In genomic region chr12:31183632-31184031, GRCm38 (mm10) we compare ENCODE assay signal across 17 mouse cellular contexts. TPM values are rescaled to one million over a fixed set of nuclear protein-coding genes. Genes with fewer than 3 reads are reported as not detected.
DNase-seq lines count a peak whose midpoint lies in the region; ATAC-seq and TF ChIP-seq lines count a peak whose summit lies in the region.
"Had no signal": no experiment of that assay in that cellular context is flagged by ENCODE, and none has a peak within 500 bp of the region (broad histone marks: within the 10 kb centered on the region; RNA-seq: fewer than 3 reads in every experiment).

No protein-coding gene starts in this region.

- H3K4me2 ChIP-seq in embryonic facial prominence, embryonic 13.5 days, result no peak overlapping the region
- no peak overlapping the region for H3K4me2 ChIP-seq in embryonic facial prominence, embryonic 14.5 days (ENCODE audit: low read depth, low read length)
- H3K4me2 ChIP-seq in heart, postnatal 0 days (ENCODE audit: low read depth, low read length), result no peak overlapping the region
- no peak overlapping the region for H3K4me2 ChIP-seq in lung, postnatal 0 days (replicated peaks; ENCODE audit: low read depth, low read length)
- H3K4me2 ChIP-seq: neural tube, embryonic 15.5 days had no signal

- peak overlapping the region; percentile 80; the same call in 1 of the 2 replicates for H3K27ac ChIP-seq in embryonic facial prominence, embryonic 13.5 days
- no peak overlapping the region for H3K27ac ChIP-seq in embryonic facial prominence, embryonic 10.5 days (replicated peaks)
- peak overlapping the region; percentile 84 for H3K27ac ChIP-seq in embryonic facial prominence, embryonic 14.5 days (replicated peaks; ENCODE audit: low read depth, low read length)
- H3K27ac ChIP-seq in heart, postnatal 0 days (ENCODE audit: low read depth), result peak overlapping the region; percentile 70
- peak overlapping the region; percentile 78; the same call in 1 of the 2 replicates for H3K27ac ChIP-seq in lung, postnatal 0 days (ENCODE audit: low read length)
- H3K27ac ChIP-seq in gastrocnemius, adult 2 months, result no peak overlapping the region
- H3K27ac ChIP-seq: liver, embryonic 14.5 days; neural tube, embryonic 15.5 days had no signal

- 62% methylated on average over 4 of the region's 4 CpGs for WGBS in embryonic facial prominence, embryonic 13.5 days
- 84% methylated on average over 4 of the region's 4 CpGs for WGBS in embryonic facial prominence, embryonic 10.5 days
- WGBS in embryonic facial prominence, embryonic 14.5 days, result 64% methylated on average over 4 of the region's 4 CpGs
- WGBS in heart, postnatal 0 days, result 24% methylated on average over 4 of the region's 4 CpGs
- 26% methylated on average over 4 of the region's 4 CpGs for WGBS in lung, postnatal 0 days

- H3K4me1 ChIP-seq in embryonic facial prominence, embryonic 13.5 days, result peaks cover 42% of the 10 kb centered on the region
- H3K4me1 ChIP-seq in embryonic facial prominence, embryonic 10.5 days, result peaks cover 38% of the 10 kb centered on the region
- H3K4me1 ChIP-seq in embryonic facial prominence, embryonic 14.5 days (ENCODE audit: control insufficient read depth, insufficient read depth, low read length), result peaks cover 27% of the 10 kb centered on the region
- peaks cover 15% of the 10 kb centered on the region for H3K4me1 ChIP-seq in heart, postnatal 0 days (ENCODE audit: control insufficient read depth, insufficient read depth)
- peaks cover 31% of the 10 kb centered on the region for H3K4me1 ChIP-seq in lung, postnatal 0 days (ENCODE audit: insufficient read depth, low read depth, low read length)
- H3K4me1 ChIP-seq: neural tube, embryonic 15.5 days had no signal

- DNase-seq in embryonic facial prominence, embryonic 10.5 days (ENCODE audit: low spot score), result no peak
- DNase-seq in embryonic facial prominence, embryonic 14.5 days (ENCODE audit: low spot score), result no peak
- DNase-seq in heart, postnatal 0 days (ENCODE audit: low spot score), result peak; percentile 88
- DNase-seq in lung, postnatal 0 days (ENCODE audit: low spot score), result peak; percentile 90
- no peak for DNase-seq in right cerebral cortex, postnatal 36 days (ENCODE audit: low spot score in 2 of 2)
- DNase-seq in gastrocnemius, adult 2 months, result no peak
- no peak for DNase-seq in thymus, postnatal 25 days

- intact Hi-C loops in gastrocnemius, adult 2 months (cut with DNase I), result no loop called here

- no peak for TF ChIP-seq CTCF in heart, postnatal 0 days (IDR thresholded peaks at IDR 0.05; ENCODE audit: low read depth)
- no peak for TF ChIP-seq CTCF in lung, postnatal 0 days (IDR thresholded peaks at IDR 0.05)
- no peak for TF ChIP-seq CTCF in gastrocnemius, adult 2 months (IDR thresholded peaks at IDR 0.05)

- TF ChIP-seq EP300 in heart, postnatal 0 days (IDR thresholded peaks at IDR 0.05; ENCODE audit: low read depth), result peak; percentile 62; the same call in 1 of the 2 replicates
- TF ChIP-seq EP300 in lung, postnatal 0 days (IDR thresholded peaks at IDR 0.05), result peak; percentile 61; the same call in 1 of the 2 replicates

- H3K9me3 ChIP-seq in embryonic facial prominence, embryonic 13.5 days, result no peaks in the 10 kb centered on the region
- H3K9me3 ChIP-seq in embryonic facial prominence, embryonic 10.5 days, result no peaks in the 10 kb centered on the region
- H3K9me3 ChIP-seq in embryonic facial prominence, embryonic 14.5 days (ENCODE audit: control insufficient read depth, low read length), result no peaks in the 10 kb centered on the region
- H3K9me3 ChIP-seq in heart, postnatal 0 days (replicated peaks; ENCODE audit: control insufficient read depth, low read length), result no peaks in the 10 kb centered on the region
- no peaks in the 10 kb centered on the region for H3K9me3 ChIP-seq in lung, postnatal 0 days (ENCODE audit: low read length)
- H3K9me3 ChIP-seq: neural tube, embryonic 15.5 days had no signal

- ATAC-seq in embryonic facial prominence, embryonic 13.5 days (ENCODE audit: insufficient number of reproducible peaks, insufficient read depth, low FRiP score, low TSS enrichment, low read depth), result no peak
- no peak for ATAC-seq in embryonic facial prominence, embryonic 14.5 days (ENCODE audit: low read depth)
- ATAC-seq in heart, postnatal 0 days (ENCODE audit: insufficient read depth, low read depth), result peak; percentile 94
- ATAC-seq in lung, postnatal 0 days, result peak; percentile 86
- ATAC-seq: forebrain, embryonic 14.5 days had no signal

- H3K27me3 ChIP-seq in embryonic facial prominence, embryonic 13.5 days, result no peaks in the 10 kb centered on the region
- no peaks in the 10 kb centered on the region for H3K27me3 ChIP-seq in embryonic facial prominence, embryonic 10.5 days (replicated peaks; ENCODE audit: low read depth, poor library complexity, severe bottlenecking)
- H3K27me3 ChIP-seq in embryonic facial prominence, embryonic 14.5 days (replicated peaks; ENCODE audit: control insufficient read depth, insufficient read depth, low read length), result no peaks in the 10 kb centered on the region
- no peaks in the 10 kb centered on the region for H3K27me3 ChIP-seq in heart, postnatal 0 days (ENCODE audit: control insufficient read depth, insufficient read depth, low read length)
- no peaks in the 10 kb centered on the region for H3K27me3 ChIP-seq in lung, postnatal 0 days (replicated peaks; ENCODE audit: insufficient read depth, low read length)
- H3K27me3 ChIP-seq: neural tube, embryonic 15.5 days had no signal

- no peaks in the 10 kb centered on the region for H3K36me3 ChIP-seq in embryonic facial prominence, embryonic 13.5 days
- H3K36me3 ChIP-seq in embryonic facial prominence, embryonic 10.5 days (replicated peaks), result no peaks in the 10 kb centered on the region
- no peaks in the 10 kb centered on the region for H3K36me3 ChIP-seq in embryonic facial prominence, embryonic 14.5 days (ENCODE audit: control insufficient read depth, insufficient read depth, low read length)
- H3K36me3 ChIP-seq in heart, postnatal 0 days (replicated peaks; ENCODE audit: control insufficient read depth, insufficient read depth, low read length), result no peaks in the 10 kb centered on the region
- no peaks in the 10 kb centered on the region for H3K36me3 ChIP-seq in lung, postnatal 0 days (ENCODE audit: insufficient read depth, low read length)
- H3K36me3 ChIP-seq: neural tube, embryonic 15.5 days had no signal

- H3K9ac ChIP-seq in embryonic facial prominence, embryonic 13.5 days, result no peak overlapping the region
- no peak overlapping the region for H3K9ac ChIP-seq in embryonic facial prominence, embryonic 14.5 days (ENCODE audit: low read depth, low read length)
- no peak overlapping the region for H3K9ac ChIP-seq in heart, postnatal 0 days (replicated peaks; ENCODE audit: low read depth, low read length)
- no peak overlapping the region for H3K9ac ChIP-seq in lung, postnatal 0 days (replicated peaks; ENCODE audit: low read depth)
- H3K9ac ChIP-seq: liver, embryonic 14.5 days; neural tube, embryonic 15.5 days had no signal

- H3K4me3 ChIP-seq in embryonic facial prominence, embryonic 13.5 days, result no peak overlapping the region
- H3K4me3 ChIP-seq in embryonic facial prominence, embryonic 10.5 days, result no peak overlapping the region
- no peak overlapping the region for H3K4me3 ChIP-seq in embryonic facial prominence, embryonic 14.5 days (ENCODE audit: low read depth, low read length)
- no peak overlapping the region for H3K4me3 ChIP-seq in heart, postnatal 0 days (ENCODE audit: low read depth, low read length)
- H3K4me3 ChIP-seq in lung, postnatal 0 days (ENCODE audit: low read depth, low read length), result no peak overlapping the region
- H3K4me3 ChIP-seq in gastrocnemius, adult 2 months, result no peak overlapping the region
- H3K4me3 ChIP-seq: neural tube, embryonic 15.5 days had no signal

RNA-seq across cellular contexts. Expression of gene Gm6993, which starts 56.9 kb away (rescaled TPM):
- not detected in 2 replicates for polyA plus RNA-seq in embryonic facial prominence, embryonic 13.5 days (2015; fragmentation: Nextera tagmentation; extraction: Ambion mirVana)
- not detected in 2 replicates for polyA plus RNA-seq in embryonic facial prominence, embryonic 10.5 days (2016; fragmentation: Nextera tagmentation; extraction: Ambion mirVana)
- not detected in 2 replicates for polyA plus RNA-seq in embryonic facial prominence, embryonic 14.5 days (2014; fragmentation: Nextera tagmentation; extraction: Ambion mirVana)
- total RNA-seq in heart, postnatal 0 days (2014; rRNA removed; ENCODE audit: low replicate concordance), result not detected in 2 replicates
- not detected in 2 replicates for polyA plus RNA-seq in heart, postnatal 0 days (2015; fragmentation: Nextera tagmentation; extraction: Ambion mirVana)
- not detected in 2 replicates for polyA plus RNA-seq in lung, postnatal 0 days (2015; fragmentation: Nextera tagmentation; extraction: Ambion mirVana)
- total RNA-seq in gastrocnemius, adult 2 months (2021), result not detected
- total RNA-seq: gastrocnemius, adult 18-20 months; heart, postnatal 36 days; layer of hippocampus, adult 18-20 months had no signal
- polyA plus RNA-seq: forebrain, embryonic 14.5 days; kidney, embryonic 14.5 days; limb, embryonic 11.5 days; liver, embryonic 14.5 days; neural tube, embryonic 15.5 days; small intestine, adult 2 months had no signal

Comparison
In these comparisons a context has a peak if more than half of its experiments do, and no peak if none do; other contexts are left out.
1. H3K27ac ChIP-seq: peak in embryonic facial prominence, embryonic 13.5 days (single experiment), embryonic facial prominence, embryonic 14.5 days (single experiment), heart, postnatal 0 days (single experiment) and lung, postnatal 0 days (single experiment); none in embryonic facial prominence, embryonic 10.5 days (single experiment) and gastrocnemius, adult 2 months (single experiment).
2. ATAC-seq: peak in heart, postnatal 0 days (single experiment) and lung, postnatal 0 days (single experiment); none in embryonic facial prominence, embryonic 13.5 days (single experiment) and embryonic facial prominence, embryonic 14.5 days (single experiment).
3. DNase-seq: peak in heart, postnatal 0 days (single experiment) and lung, postnatal 0 days (single experiment); none in embryonic facial prominence, embryonic 10.5 days (single experiment), embryonic facial prominence, embryonic 14.5 days (single experiment), right cerebral cortex, postnatal 36 days (0 of 2), gastrocnemius, adult 2 months (single experiment) and thymus, postnatal 25 days (single experiment).